Mouse (Mus musculus) myocyte (in vitro differentiated cells): ENCODE data around the gene Rgl1.

ENCODE experiments used
- CEBPB ChIP-seq: IDR thresholded peaks from 2 replicates; pipeline ENCODE4 v1.6.1; 2011; ENCODE audit warnings: mild to moderate bottlenecking, moderate library complexity; ENCODE audit not compliant: poor library complexity, insufficient read depth, severe bottlenecking
- E2F4 ChIP-seq: IDR thresholded peaks from one replicate; pipeline ENCODE4 v1.6.1; 2011; ENCODE audit warnings: mild to moderate bottlenecking, control low read depth, moderate library complexity; ENCODE audit not compliant: insufficient read depth
- MAX ChIP-seq: IDR thresholded peaks from one replicate; pipeline ENCODE4 v1.6.1; 2011; ENCODE audit warnings: low read depth, mild to moderate bottlenecking, control low read depth
- MYOD1 ChIP-seq, 3 experiments: IDR thresholded peaks; one replicate each; pipeline ENCODE4 v1.6.1; 2011; ENCODE audit warnings: control low read depth in 2 of 3, low read depth in 2 of 3, mild to moderate bottlenecking in 2 of 3, moderate library complexity in 1 of 3; ENCODE audit not compliant: insufficient read length in 2 of 3, control insufficient read depth in 1 of 3
- MYOG ChIP-seq, 3 experiments: IDR thresholded peaks; one replicate each; pipeline ENCODE4 v1.6.1; 2011; ENCODE audit warnings: control low read depth in 2 of 3, low read depth in 2 of 3, mild to moderate bottlenecking in 2 of 3; ENCODE audit not compliant: insufficient read length in 2 of 3, control insufficient read depth in 1 of 3, insufficient read depth in 1 of 3
- POLR2A ChIP-seq: IDR thresholded peaks from one replicate; pipeline ENCODE4 v1.6.1; 2011; ENCODE audit warnings: low read depth, mild to moderate bottlenecking, control low read depth, moderate library complexity; ENCODE audit not compliant: insufficient read length
- POLR2AphosphoS2 ChIP-seq: IDR thresholded peaks from one replicate; pipeline ENCODE4 v1.6.1; 2011; ENCODE audit warnings: low read depth, control low read depth; ENCODE audit not compliant: insufficient read length
- REST ChIP-seq: IDR thresholded peaks from one replicate; pipeline ENCODE4 v1.6.1; 2011; ENCODE audit warnings: mild to moderate bottlenecking, control low read depth, moderate library complexity; ENCODE audit not compliant: insufficient read depth, insufficient read length
- TCF12 ChIP-seq: IDR thresholded peaks from one replicate; pipeline ENCODE4 v1.6.1; 2011; ENCODE audit warnings: mild to moderate bottlenecking, control low read depth; ENCODE audit not compliant: poor library complexity, insufficient read depth, severe bottlenecking
- USF1 ChIP-seq: IDR thresholded peaks from one replicate; pipeline ENCODE4 v1.6.1; 2011; ENCODE audit warnings: low read depth, mild to moderate bottlenecking, control low read depth, moderate library complexity

DNA sequence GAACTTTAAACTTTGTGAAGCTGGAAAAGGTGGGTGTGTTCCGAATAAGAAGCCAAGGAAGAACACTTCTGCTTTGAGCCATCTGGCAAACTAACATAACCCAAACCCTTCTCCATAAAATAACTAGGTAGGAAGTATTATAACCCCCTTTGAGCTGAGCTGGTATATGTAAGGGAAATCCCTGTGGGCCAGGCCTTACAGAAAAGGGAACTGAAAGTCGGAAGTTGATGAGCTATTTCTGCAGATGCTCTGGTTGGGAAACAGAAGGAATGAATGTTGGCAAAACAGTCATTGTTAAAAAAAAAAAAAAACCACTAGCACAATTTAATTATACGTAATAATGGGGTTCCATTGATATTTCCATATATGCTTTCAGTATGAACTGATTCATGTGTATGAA is 237.4 kb downstream of the Rgl1 start:
- no peak for TF ChIP-seq E2F4
- no peak for TF ChIP-seq POLR2AphosphoS2
- no peak for TF ChIP-seq MYOG (IDR thresholded peaks at IDR 0.05; ENCODE audit: control insufficient read depth in 1 of 3, insufficient read depth in 1 of 3, insufficient read length in 2 of 3, low read depth in 2 of 3)
- no peak for TF ChIP-seq MAX
- TF ChIP-seq REST = no peak
- no peak for TF ChIP-seq POLR2A
- TF ChIP-seq TCF12 = no peak
- no peak for TF ChIP-seq USF1
- no peak for TF ChIP-seq MYOD1 (IDR thresholded peaks at IDR 0.05; ENCODE audit: control insufficient read depth in 1 of 3, insufficient read length in 2 of 3, low read depth in 2 of 3)
- no peak for TF ChIP-seq CEBPB
